Mouse (Mus musculus): Measurements from ENCODE around the gene Olfr1020. TPM values are rescaled to one million over a fixed set of nuclear protein-coding genes. Genes with fewer than 3 reads are reported as not detected.

The Olfr1020 gene
- not detected in 2 replicates for polyA plus RNA-seq (2015; fragmentation: Nextera tagmentation; extraction: Ambion mirVana)

DNA sequence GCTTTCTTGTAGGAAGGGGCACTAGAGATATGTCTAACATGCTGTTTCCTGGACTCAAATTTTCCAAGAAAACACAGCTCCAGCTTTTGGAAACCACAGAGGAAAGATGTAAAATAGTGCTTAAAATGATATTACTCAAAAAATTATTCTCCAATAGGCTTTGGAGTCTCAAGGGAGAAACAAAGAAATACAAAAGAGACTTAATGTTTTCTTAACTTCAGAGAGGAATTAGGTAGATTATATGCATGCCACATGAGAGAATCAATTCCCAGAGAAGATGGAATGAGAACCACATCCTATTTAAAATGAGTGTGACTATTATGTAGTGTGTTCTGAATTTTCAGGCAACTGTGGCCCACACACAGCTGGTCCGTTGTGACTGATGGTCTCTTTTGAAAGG lies at the start of gene Olfr1020:
TSS of gene Olfr1020 (plus strand) at position 301 of the 400 bp plus-strand sequence.
- 60% methylated on average over 1 of the region's 1 CpGs for WGBS
- H3K4me2 ChIP-seq, result no peak within 1 kb of the TSS
- H3K27me3 ChIP-seq, result no peaks in the 10 kb centered on the region
- H3K36me3 ChIP-seq, result no peaks in the 10 kb centered on the region
- H3K4me3 ChIP-seq, result no peak within 1 kb of the TSS
- H3K27ac ChIP-seq, result no peak within 1 kb of the TSS
- H3K9me3 ChIP-seq, result no peaks in the 10 kb centered on the region
- no peaks in the 10 kb centered on the region for H3K4me1 ChIP-seq
- no peak within 1 kb of the TSS for H3K9ac ChIP-seq
- no peak for ATAC-seq (ENCODE audit: insufficient number of reproducible peaks, insufficient read depth, low FRiP score, low TSS enrichment, low read depth)

DNA sequence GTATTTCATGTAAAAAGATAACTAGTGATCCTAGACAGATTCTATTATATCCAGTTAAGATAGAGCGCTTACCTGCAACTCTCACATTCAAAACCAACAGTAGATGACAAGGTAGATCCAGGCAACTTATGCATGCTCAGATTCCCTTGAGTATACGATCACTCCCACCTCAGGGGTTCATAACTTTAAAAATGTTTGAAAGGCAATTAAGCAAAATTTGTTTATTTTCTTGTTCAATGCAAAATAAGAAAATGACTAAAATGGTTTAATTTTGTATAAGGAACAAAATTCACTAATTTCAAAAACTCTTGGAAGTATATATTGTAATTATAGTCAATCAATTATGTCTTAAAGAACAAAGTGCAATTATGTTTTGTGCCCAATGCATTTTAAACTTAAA lies 44.4 kb upstream of the Olfr1020 start, which contains the start of gene Olfr1016:
TSS of gene Olfr1016 (minus strand) at position 101 of the 400 bp plus-strand sequence.
- Histone ChIP-seq H3K27ac (no peak within 1 kb of the TSS), H3K36me3 (no peaks in the 10 kb centered on the region), H3K27me3 (no peaks in the 10 kb centered on the region), H3K4me2 (no peak within 1 kb of the TSS), H3K9ac (no peak within 1 kb of the TSS), H3K4me3 (no peak within 1 kb of the TSS), H3K9me3 (no peaks in the 10 kb centered on the region), H3K4me1 (no peaks in the 10 kb centered on the region)
- ATAC-seq (ENCODE audit: insufficient number of reproducible peaks, insufficient read depth, low FRiP score, low TSS enrichment, low read depth), result no peak
- 86% methylated on average over 2 of the region's 2 CpGs for WGBS

DNA sequence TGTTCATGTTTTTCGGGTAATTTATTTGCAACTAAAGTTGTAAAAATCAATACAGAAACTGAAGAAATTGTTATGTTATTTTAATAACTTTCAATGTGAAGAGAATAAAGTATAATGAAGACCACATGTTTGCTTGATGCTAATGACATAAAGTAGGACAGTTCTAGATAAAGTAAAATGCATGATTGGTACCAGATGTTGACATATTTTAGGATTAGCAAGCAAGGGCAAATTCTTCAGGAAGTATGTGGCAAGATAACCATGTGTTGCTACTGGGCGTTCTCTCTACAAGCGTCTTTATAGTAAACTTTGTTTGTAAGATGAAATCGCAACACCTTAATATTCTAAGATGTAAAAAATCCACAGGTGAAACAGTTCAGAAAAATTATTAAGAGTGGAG lies 42.3 kb upstream of the Olfr1020 start:
- Histone ChIP-seq H3K9ac (no peak overlapping the region), H3K4me1 (no peaks in the 10 kb centered on the region), H3K4me2 (no peak overlapping the region), H3K9me3 (no peaks in the 10 kb centered on the region), H3K27me3 (no peaks in the 10 kb centered on the region), H3K36me3 (no peaks in the 10 kb centered on the region), H3K27ac (no peak overlapping the region), H3K4me3 (no peak overlapping the region)
- 43% methylated on average over 4 of the region's 4 CpGs for WGBS
- no peak for ATAC-seq (ENCODE audit: insufficient number of reproducible peaks, insufficient read depth, low FRiP score, low TSS enrichment, low read depth)

DNA sequence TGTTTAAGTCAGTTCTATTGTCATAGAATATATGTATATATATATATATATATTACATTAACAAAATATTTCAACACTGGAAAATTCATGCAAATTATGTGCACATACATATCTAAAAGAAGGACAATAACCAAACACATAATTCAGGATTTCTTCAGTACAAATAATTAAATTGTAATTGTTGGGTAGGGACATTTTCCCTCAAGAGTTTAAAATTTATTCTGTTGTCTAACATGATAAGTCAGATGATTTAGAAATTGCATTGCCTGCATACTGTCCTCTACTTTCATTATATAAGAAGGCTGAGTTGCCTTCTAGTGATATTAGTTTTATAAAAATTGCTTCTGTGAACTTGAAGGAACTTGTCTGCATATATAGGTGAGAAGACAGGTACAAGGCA lies 28.7 kb upstream of the Olfr1020 start, which contains the start of gene Olfr1018:
TSS of gene Olfr1018 (plus strand) at position 301 of the 400 bp plus-strand sequence.
- ATAC-seq (ENCODE audit: insufficient number of reproducible peaks, insufficient read depth, low FRiP score, low TSS enrichment, low read depth), result no peak
- H3K9ac ChIP-seq, result no peak within 1 kb of the TSS
- H3K4me2 ChIP-seq, result no peak within 1 kb of the TSS
- H3K27ac ChIP-seq, result no peak within 1 kb of the TSS
- no peak within 1 kb of the TSS for H3K4me3 ChIP-seq
- no peaks in the 10 kb centered on the region for H3K36me3 ChIP-seq
- no peaks in the 10 kb centered on the region for H3K9me3 ChIP-seq
- H3K4me1 ChIP-seq, result no peaks in the 10 kb centered on the region
- H3K27me3 ChIP-seq, result no peaks in the 10 kb centered on the region

DNA sequence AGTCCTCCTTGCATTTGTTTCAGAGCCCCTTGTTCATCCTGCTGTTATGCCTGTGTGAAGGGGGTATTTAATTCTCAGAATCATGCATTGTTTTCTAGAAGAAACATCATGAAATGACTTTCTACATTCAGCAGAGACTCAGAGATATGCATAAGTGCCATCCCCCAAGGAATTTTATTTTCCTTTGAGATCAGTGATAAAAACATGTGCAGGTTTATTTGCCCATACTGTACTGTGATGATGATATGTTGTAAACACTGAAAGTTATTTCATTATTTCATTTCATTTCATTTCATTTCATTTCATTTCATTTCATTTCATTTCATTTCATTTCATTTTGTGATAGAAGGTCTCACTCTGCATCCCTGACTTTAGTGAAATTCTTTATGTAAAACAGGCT lies 1.4 kb upstream of the Olfr1020 start, which contains the start of gene Olfr1019:
TSS of gene Olfr1019 (minus strand) at position 101 of the 400 bp plus-strand sequence.
- H3K27me3 ChIP-seq, result no peaks in the 10 kb centered on the region
- no peak for ATAC-seq (ENCODE audit: insufficient number of reproducible peaks, insufficient read depth, low FRiP score, low TSS enrichment, low read depth)
- no peaks in the 10 kb centered on the region for H3K4me1 ChIP-seq
- no peak within 1 kb of the TSS for H3K27ac ChIP-seq
- no peaks in the 10 kb centered on the region for H3K36me3 ChIP-seq
- no peak within 1 kb of the TSS for H3K4me2 ChIP-seq
- H3K4me3 ChIP-seq, result no peak within 1 kb of the TSS
- H3K9me3 ChIP-seq, result no peaks in the 10 kb centered on the region
- no peak within 1 kb of the TSS for H3K9ac ChIP-seq

DNA sequence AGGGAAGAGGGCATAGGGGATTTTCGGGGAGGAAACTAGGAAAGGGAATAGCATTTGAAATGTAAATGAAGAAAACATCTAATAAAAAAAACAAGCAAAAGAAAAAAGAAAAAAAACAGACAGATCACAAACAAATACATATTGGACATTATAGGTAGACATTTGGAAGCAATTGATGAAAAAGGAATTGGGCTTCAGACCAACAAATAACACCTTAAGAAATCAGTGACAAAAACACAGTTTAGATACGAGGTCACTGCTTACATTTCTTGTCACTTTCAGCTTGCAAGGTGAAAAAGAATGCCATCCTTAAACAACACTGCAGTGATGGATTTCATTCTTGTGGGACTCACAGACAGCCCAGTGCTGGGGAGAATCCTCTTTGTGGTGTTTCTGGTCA lies 21.5 kb downstream of the Olfr1020 start, which contains the start of gene Olfr1022:
TSS of gene Olfr1022 (plus strand) at position 301 of the 400 bp plus-strand sequence.
- H3K4me1 ChIP-seq, result no peaks in the 10 kb centered on the region
- no peak within 1 kb of the TSS for H3K9ac ChIP-seq
- H3K4me3 ChIP-seq, result no peak within 1 kb of the TSS
- ATAC-seq (ENCODE audit: insufficient number of reproducible peaks, insufficient read depth, low FRiP score, low TSS enrichment, low read depth), result no peak
- no peak within 1 kb of the TSS for H3K27ac ChIP-seq
- H3K36me3 ChIP-seq, result no peaks in the 10 kb centered on the region
- no peak within 1 kb of the TSS for H3K4me2 ChIP-seq
- no peaks in the 10 kb centered on the region for H3K9me3 ChIP-seq
- WGBS, result 63% methylated on average over 2 of the region's 2 CpGs
- H3K27me3 ChIP-seq, result no peaks in the 10 kb centered on the region

DNA sequence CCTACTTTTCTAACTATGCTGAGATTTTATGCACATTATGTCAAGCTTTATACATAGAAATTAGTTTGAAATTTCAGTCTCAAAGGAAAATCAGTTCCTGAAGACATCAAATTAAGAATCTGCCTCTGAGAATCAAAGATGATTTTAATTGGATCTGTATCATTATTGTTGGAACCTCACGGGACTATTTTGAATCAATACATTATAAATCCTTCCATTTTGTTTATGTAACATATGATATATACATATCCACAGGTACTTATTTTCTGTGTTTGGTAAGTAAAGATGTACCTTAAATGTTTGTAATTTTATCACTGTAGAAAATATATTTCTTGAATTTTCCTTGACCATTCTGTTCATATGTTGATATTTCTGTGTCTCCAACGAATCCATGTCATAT lies 38.5 kb downstream of the Olfr1020 start, which contains the start of gene Olfr1023:
TSS of gene Olfr1023 (plus strand) at position 301 of the 400 bp plus-strand sequence.
- no peak for ATAC-seq (ENCODE audit: insufficient number of reproducible peaks, insufficient read depth, low FRiP score, low TSS enrichment, low read depth)
- Histone ChIP-seq H3K4me2 (no peak within 1 kb of the TSS), H3K9me3 (no peaks in the 10 kb centered on the region), H3K4me3 (no peak within 1 kb of the TSS), H3K27ac (no peak within 1 kb of the TSS), H3K9ac (no peak within 1 kb of the TSS), H3K4me1 (no peaks in the 10 kb centered on the region), H3K36me3 (no peaks in the 10 kb centered on the region), H3K27me3 (no peaks in the 10 kb centered on the region)
- WGBS, result 72% methylated on average over 2 of the region's 2 CpGs

Other genes starting within 250 kb of the Olfr1020 start
- not detected in 2 replicates for gene Olfr1000, start 235.1 kb upstream of the Olfr1020 start, polyA plus RNA-seq (2015; fragmentation: Nextera tagmentation; extraction: Ambion mirVana)
- not detected in 2 replicates for gene Olfr1002, start 196.3 kb upstream of the Olfr1020 start, polyA plus RNA-seq (2015; fragmentation: Nextera tagmentation; extraction: Ambion mirVana)
- gene Olfr154, start 182.6 kb upstream of the Olfr1020 start, polyA plus RNA-seq (2015; fragmentation: Nextera tagmentation; extraction: Ambion mirVana), result not detected in 2 replicates
- not detected in 2 replicates for gene Olfr1006, start 168.3 kb upstream of the Olfr1020 start, polyA plus RNA-seq (2015; fragmentation: Nextera tagmentation; extraction: Ambion mirVana)
- not detected in 2 replicates for gene Olfr1008, start 157.6 kb upstream of the Olfr1020 start, polyA plus RNA-seq (2015; fragmentation: Nextera tagmentation; extraction: Ambion mirVana)
- gene Olfr1009, start 131.6 kb upstream of the Olfr1020 start, polyA plus RNA-seq (2015; fragmentation: Nextera tagmentation; extraction: Ambion mirVana), result not detected in 2 replicates
- gene Olfr1012, start 84.3 kb upstream of the Olfr1020 start, polyA plus RNA-seq (2015; fragmentation: Nextera tagmentation; extraction: Ambion mirVana), result not detected in 2 replicates
- gene Olfr1013, start 79.9 kb upstream of the Olfr1020 start, polyA plus RNA-seq (2015; fragmentation: Nextera tagmentation; extraction: Ambion mirVana), result not detected in 2 replicates
- not detected in 2 replicates for gene Olfr1014, start 74.3 kb upstream of the Olfr1020 start, polyA plus RNA-seq (2015; fragmentation: Nextera tagmentation; extraction: Ambion mirVana)
- not detected in 2 replicates for gene Olfr1015, start 65.0 kb upstream of the Olfr1020 start, polyA plus RNA-seq (2015; fragmentation: Nextera tagmentation; extraction: Ambion mirVana)
- not detected in 2 replicates for gene Olfr1016, start 44.5 kb upstream of the Olfr1020 start, polyA plus RNA-seq (2015; fragmentation: Nextera tagmentation; extraction: Ambion mirVana)
- not detected in 2 replicates for gene Olfr1018, start 28.6 kb upstream of the Olfr1020 start, polyA plus RNA-seq (2015; fragmentation: Nextera tagmentation; extraction: Ambion mirVana)
- gene Olfr1019, start 1.5 kb upstream of the Olfr1020 start, polyA plus RNA-seq (2015; fragmentation: Nextera tagmentation; extraction: Ambion mirVana), result not detected in 2 replicates
- not detected in 2 replicates for gene Olfr1022, start 21.6 kb downstream of the Olfr1020 start, polyA plus RNA-seq (2015; fragmentation: Nextera tagmentation; extraction: Ambion mirVana)
- gene Olfr1023, start 38.6 kb downstream of the Olfr1020 start, polyA plus RNA-seq (2015; fragmentation: Nextera tagmentation; extraction: Ambion mirVana), result not detected in 2 replicates
- gene Olfr1024, start 58.0 kb downstream of the Olfr1020 start, polyA plus RNA-seq (2015; fragmentation: Nextera tagmentation; extraction: Ambion mirVana), result not detected in 2 replicates
- 0.22 TPM in 1 of 2 replicates, not detected in the other for gene Olfr1025-ps1, start 68.2 kb downstream of the Olfr1020 start, polyA plus RNA-seq (2015; fragmentation: Nextera tagmentation; extraction: Ambion mirVana)
- gene Olfr1026, start 74.5 kb downstream of the Olfr1020 start, polyA plus RNA-seq (2015; fragmentation: Nextera tagmentation; extraction: Ambion mirVana), result not detected in 2 replicates
- not detected in 2 replicates for gene Olfr1028, start 103.4 kb downstream of the Olfr1020 start, polyA plus RNA-seq (2015; fragmentation: Nextera tagmentation; extraction: Ambion mirVana)
- gene Olfr1029, start 126.9 kb downstream of the Olfr1020 start, polyA plus RNA-seq (2015; fragmentation: Nextera tagmentation; extraction: Ambion mirVana), result not detected in 2 replicates
- not detected in 2 replicates for gene Olfr1030, start 132.2 kb downstream of the Olfr1020 start, polyA plus RNA-seq (2015; fragmentation: Nextera tagmentation; extraction: Ambion mirVana)
- gene Olfr1031, start 143.3 kb downstream of the Olfr1020 start, polyA plus RNA-seq (2015; fragmentation: Nextera tagmentation; extraction: Ambion mirVana), result not detected in 2 replicates
- not detected in 2 replicates for gene Olfr1032, start 158.5 kb downstream of the Olfr1020 start, polyA plus RNA-seq (2015; fragmentation: Nextera tagmentation; extraction: Ambion mirVana)
- gene Olfr1033, start 173.6 kb downstream of the Olfr1020 start, polyA plus RNA-seq (2015; fragmentation: Nextera tagmentation; extraction: Ambion mirVana), result 0.41 and 0.43 TPM in 2 replicates
- not detected in 2 replicates for gene Olfr1034, start 198.8 kb downstream of the Olfr1020 start, polyA plus RNA-seq (2015; fragmentation: Nextera tagmentation; extraction: Ambion mirVana)
- 0.06 TPM in 1 of 2 replicates, not detected in the other for gene Olfr1036, start 227.0 kb downstream of the Olfr1020 start, polyA plus RNA-seq (2015; fragmentation: Nextera tagmentation; extraction: Ambion mirVana)
- not detected in 2 replicates for gene Olfr1037, start 240.4 kb downstream of the Olfr1020 start, polyA plus RNA-seq (2015; fragmentation: Nextera tagmentation; extraction: Ambion mirVana)

Measured in embryonic facial prominence, embryonic 13.5 days (tissue).